Mouse (Mus musculus) erythroblast, embryonic 14.5 days (primary cell): ENCODE results near the gene Frmd4b.

ENCODE experiments used
- GATA1 ChIP-seq: IDR thresholded peaks from 2 replicates; pipeline ENCODE4 v1.6.1; 2012; ENCODE audit warnings: low read length, inconsistent platforms, mixed read lengths
- TAL1 ChIP-seq: IDR thresholded peaks from 3 replicates; pipeline ENCODE4 v1.6.1; 2012; ENCODE audit warnings: low read length, inconsistent platforms, mixed read lengths

- TF ChIP-seq TAL1 (no peak), GATA1 (no peak)
These were observed 128.5 kb downstream of the Frmd4b start for GRCm38 (mm10) chr6:97488821-97489220.
